Mouse (Mus musculus) kidney, adult 2 months (tissue): ENCODE measurements around the gene Krt16. TPM values are rescaled to one million over a fixed set of nuclear protein-coding genes. Genes with fewer than 3 reads are reported as not detected.

Experiments used
- DNase-seq: peaks from one replicate; pipeline ENCODE4 v3.0.0; 2021
- H3K27ac ChIP-seq: fragments of 200-500 bp; 2 replicates; pipeline ENCODE4 v1.5.1; 2012; ENCODE audit warnings: low read depth, low read length, control low read depth, inconsistent platforms; ENCODE audit not compliant: insufficient read depth
- H3K27me3 ChIP-seq: fragments of 200-500 bp; replicated peaks from 2 replicates; pipeline ENCODE4 v1.6.1; 2012; ENCODE audit warnings: mild to moderate bottlenecking, moderate library complexity, low read length, inconsistent platforms; ENCODE audit not compliant: control insufficient read depth, insufficient read depth
- H3K36me3 ChIP-seq: fragments of 200-500 bp; 2 replicates; pipeline ENCODE4 v1.6.1; 2012; ENCODE audit warnings: mild to moderate bottlenecking, moderate library complexity, low read length, inconsistent platforms; ENCODE audit not compliant: control insufficient read depth, insufficient read depth
- H3K4me1 ChIP-seq: fragments of 200-500 bp; 2 replicates; pipeline ENCODE4 v1.6.1; 2011; ENCODE audit warnings: low read length; ENCODE audit not compliant: control insufficient read depth, insufficient read depth
- H3K4me3 ChIP-seq: fragments of 200-500 bp; 2 replicates; pipeline ENCODE4 v1.5.1; 2011; ENCODE audit warnings: mild to moderate bottlenecking, low read depth, low read length, control low read depth; ENCODE audit not compliant: insufficient read depth
- CTCF ChIP-seq: fragments of 200-500 bp; conservative IDR thresholded peaks from 2 replicates; pipeline ENCODE4 v1.5.1; 2011; ENCODE audit warnings: low read depth, mild to moderate bottlenecking, control low read depth, low read length, moderate library complexity, mixed read lengths; ENCODE audit not compliant: insufficient read depth, insufficient read length
- POLR2A ChIP-seq: fragments of 200-500 bp; IDR thresholded peaks from one replicate; pipeline ENCODE4 v1.6.1; 2011; ENCODE audit warnings: low read depth, low read length, control low read depth
- WGBS: fragments of 180-500 bp; shearing (Covaris S2); methylation state at CpG from one replicate; pipeline ENCODE4 v1.1.7; 2018; 5-methylcytosine and 5-hydroxymethylcytosine counted together
- polyA plus RNA-seq: library from polyadenylated mRNA; depleted of rRNA; stranded (reverse); fragments of >200 nt; gene quantifications from 2 replicates; pipeline ENCODE4 v1.2.3, GENCODE M21; 2012; rRNA removed

Krt16 gene
- polyA plus RNA-seq, 1 experiment: not detected

GRCm38 (mm10) chr11:100202906-100203305 is 45.8 kb downstream of the Krt16 start:
- no peaks in the 10 kb centered on the region for H3K36me3 ChIP-seq
- 83% methylated on average over 4 of the region's 4 CpGs for WGBS
- no peak overlapping the region for H3K27ac ChIP-seq
- H3K27me3 ChIP-seq: no peaks in the 10 kb centered on the region
- no peaks in the 10 kb centered on the region for H3K4me1 ChIP-seq
- no peak overlapping the region for H3K4me3 ChIP-seq
- DNase-seq: no peak
- TF ChIP-seq POLR2A (no peak), CTCF (no peak)

- no peak overlapping the region for H3K4me3 ChIP-seq
- no peak overlapping the region for H3K27ac ChIP-seq
- no peaks in the 10 kb centered on the region for H3K4me1 ChIP-seq
- WGBS: 47% methylated on average over 8 of the region's 8 CpGs
- TF ChIP-seq CTCF (peak; percentile 34; the same call in 1 of the 2 replicates), POLR2A (no peak)
- H3K27me3 ChIP-seq: no peaks in the 10 kb centered on the region
- H3K36me3 ChIP-seq: no peaks in the 10 kb centered on the region
- no peak for DNase-seq
These were observed 48.4 kb downstream of the Krt16 start for GRCm38 (mm10) chr11:100200104-100200820.

GRCm38 (mm10) chr11:100198666-100199065 is 50.0 kb downstream of the Krt16 start:
- Histone ChIP-seq H3K4me1 (no peaks in the 10 kb centered on the region), H3K27me3 (no peaks in the 10 kb centered on the region), H3K36me3 (no peaks in the 10 kb centered on the region), H3K27ac (no peak overlapping the region), H3K4me3 (no peak overlapping the region)
- 66% methylated on average over 4 of the region's 4 CpGs for WGBS
- no peak for TF ChIP-seq CTCF
- no peak for TF ChIP-seq POLR2A
- DNase-seq: no peak

Other genes starting within 250 kb of the Krt16 start
- not detected in 2 replicates for gene Krt33a, start 232.7 kb downstream of the Krt16 start, polyA plus RNA-seq
- not detected in 2 replicates for gene Krt33b, start 219.0 kb downstream of the Krt16 start, polyA plus RNA-seq
- not detected in 2 replicates for gene Krt34, start 207.3 kb downstream of the Krt16 start, polyA plus RNA-seq
- gene Krt31, start 198.4 kb downstream of the Krt16 start, polyA plus RNA-seq: not detected in 2 replicates
- not detected in 2 replicates for gene Krt32, start 160.7 kb downstream of the Krt16 start, polyA plus RNA-seq
- gene Krt35, start 152.7 kb downstream of the Krt16 start, polyA plus RNA-seq: not detected in 2 replicates
- gene Krt36, start 143.3 kb downstream of the Krt16 start, polyA plus RNA-seq: 0.11 TPM in 1 of 2 replicates, not detected in the other
- gene Krt13, start 127.3 kb downstream of the Krt16 start, polyA plus RNA-seq: not detected in 2 replicates
- 3.1 and 3.9 TPM in 2 replicates for gene Krt15, start 113.0 kb downstream of the Krt16 start, polyA plus RNA-seq
- 13.0 and 20.1 TPM in 2 replicates for gene Krt19, start 100.2 kb downstream of the Krt16 start, polyA plus RNA-seq
- gene Krt9, start 55.7 kb downstream of the Krt16 start, polyA plus RNA-seq: not detected in 2 replicates
- 1.3 and 1.4 TPM in 2 replicates for gene Krt14, start 41.4 kb downstream of the Krt16 start, polyA plus RNA-seq
- 0.08 TPM in 1 of 2 replicates, not detected in the other for gene Krt17, start 12.1 kb upstream of the Krt16 start, polyA plus RNA-seq
- not detected in 2 replicates for gene Krt42, start 21.0 kb upstream of the Krt16 start, polyA plus RNA-seq
- gene Eif1, start 71.0 kb upstream of the Krt16 start, polyA plus RNA-seq: 116 and 173 TPM in 2 replicates
- not detected in 2 replicates for gene Gast, start 85.5 kb upstream of the Krt16 start, polyA plus RNA-seq
- gene Hap1, start 107.2 kb upstream of the Krt16 start, polyA plus RNA-seq: 3.0 and 3.6 TPM in 2 replicates
- 220 and 229 TPM in 2 replicates for gene Jup, start 148.9 kb upstream of the Krt16 start, polyA plus RNA-seq
- 11.9 and 13.9 TPM in 2 replicates for gene P3h4, start 165.9 kb upstream of the Krt16 start, polyA plus RNA-seq
- 12.5 and 15.9 TPM in 2 replicates for gene Fkbp10, start 166.8 kb upstream of the Krt16 start, polyA plus RNA-seq
- 29.3 and 32.0 TPM in 2 replicates for gene Nt5c3b, start 192.9 kb upstream of the Krt16 start, polyA plus RNA-seq
- 0.13 and 0.34 TPM in 2 replicates for gene Klhl10, start 193.0 kb upstream of the Krt16 start, polyA plus RNA-seq
- gene Klhl11, start 223.8 kb upstream of the Krt16 start, polyA plus RNA-seq: 2.3 and 3.3 TPM in 2 replicates